Mouse (Mus musculus): Measurements from ENCODE around the gene Ptges3. TPM values are rescaled to one million over a fixed set of nuclear protein-coding genes. Genes with fewer than 3 reads are reported as not detected.
"Not testable (repeated sequence)": the region's sequence is repeated elsewhere in the genome, so short reads cannot be mapped to it uniquely, and the experiment has no call there.

The Ptges3 gene
- total RNA-seq, 1 experiment, result 240 TPM

DNA sequence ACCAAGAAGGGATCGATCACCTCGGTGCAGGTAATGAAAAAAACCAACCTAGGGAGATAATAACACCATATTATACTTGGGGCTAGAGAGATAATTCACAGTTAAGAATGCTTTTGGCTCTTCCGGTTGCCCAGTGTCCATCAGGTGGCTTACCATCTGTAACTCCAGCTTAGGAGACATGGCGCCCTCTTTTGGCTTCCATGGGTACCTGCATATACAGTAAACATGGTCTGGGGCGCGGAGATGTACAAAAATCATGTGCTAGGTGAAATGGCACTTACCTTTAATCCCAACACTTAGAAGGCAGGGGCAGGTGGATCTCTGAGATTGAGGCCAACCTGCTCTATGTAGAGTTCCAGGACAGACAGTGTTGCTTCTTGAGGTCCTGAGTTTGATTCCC is 27.6 kb downstream of the Ptges3 start:
- DNase-seq (ENCODE audit: low read depth, low spot score), result peak; percentile 51

GRCm38 (mm10) chr10:128087216-128087615 is 28.5 kb downstream of the Ptges3 start:
- in situ Hi-C loops (cut with MboI; ENCODE audit: low sequenced_read_pairs in 2 of 2, unreplicated experiment in 2 of 2); H3K9ac ChIP-seq (ENCODE audit: insufficient read depth, low read depth, low read length, poor library complexity, severe bottlenecking); H3K4me3 ChIP-seq (ENCODE audit: insufficient read depth in 1 of 2, low read depth in 1 of 2, low read length in 2 of 2, poor library complexity in 1 of 2, severe bottlenecking in 1 of 2); H3K4me1 ChIP-seq (ENCODE audit: control insufficient read depth in 2 of 2, insufficient read depth in 2 of 2, low read length in 2 of 2, poor library complexity in 1 of 2); H3K27ac ChIP-seq (ENCODE audit: insufficient read depth, low read depth, low read length, poor library complexity, severe bottlenecking); H3K9me3 ChIP-seq (ENCODE audit: control insufficient read depth, insufficient read depth, low read depth, low read length); DNase-seq (ENCODE audit: low read depth, low spot score): not testable (repeated sequence)
- H3K36me3 ChIP-seq (ENCODE audit: control insufficient read depth, insufficient read depth, low read length, poor library complexity, severe bottlenecking), result peaks cover 49% of the 10 kb centered on the region

More for the DNA sequence above, 27.6 kb downstream of the Ptges3 start:
- peaks cover 49% of the 10 kb centered on the region for H3K36me3 ChIP-seq (ENCODE audit: control insufficient read depth, insufficient read depth, low read length, poor library complexity, severe bottlenecking)
- H3K27ac ChIP-seq (ENCODE audit: insufficient read depth, low read depth, low read length, poor library complexity, severe bottlenecking), result no peak overlapping the region
- H3K4me3 ChIP-seq (ENCODE audit: insufficient read depth in 1 of 2, low read depth in 1 of 2, low read length in 2 of 2, poor library complexity in 1 of 2, severe bottlenecking in 1 of 2), result no peak overlapping the region
- H3K9me3 ChIP-seq (ENCODE audit: control insufficient read depth, insufficient read depth, low read depth, low read length), result no peaks in the 10 kb centered on the region
- TF ChIP-seq CHD2 (IDR thresholded peaks at IDR 0.05; ENCODE audit: low read depth, low read length) (no peak), ZC3H11A (IDR thresholded peaks at IDR 0.05; ENCODE audit: borderline replicate concordance, low read depth, low read length) (no peak), MAFK (IDR thresholded peaks at IDR 0.05; ENCODE audit: insufficient read depth, low read depth, low read length) (no peak), HCFC1 (IDR thresholded peaks at IDR 0.05; ENCODE audit: borderline replicate concordance, insufficient read depth, low read length) (no peak), ZNF384 (IDR thresholded peaks at IDR 0.05; ENCODE audit: low read depth, low read length) (no peak)
- peaks cover 3% of the 10 kb centered on the region in 2 experiments; a peak in 3 of 4 replicates for H3K4me1 ChIP-seq (ENCODE audit: control insufficient read depth in 2 of 2, insufficient read depth in 2 of 2, low read length in 2 of 2, poor library complexity in 1 of 2)
- H3K9ac ChIP-seq (ENCODE audit: insufficient read depth, low read depth, low read length, poor library complexity, severe bottlenecking), result peak overlapping the region; percentile 40; the same call in 1 of the 2 replicates
- in situ Hi-C loops (cut with MboI; ENCODE audit: low sequenced_read_pairs in 2 of 2, unreplicated experiment in 2 of 2), result no loop called here

GRCm38 (mm10) chr10:128088181-128088580 is 29.4 kb downstream of the Ptges3 start:
- Histone ChIP-seq H3K36me3 (ENCODE audit: control insufficient read depth, insufficient read depth, low read length, poor library complexity, severe bottlenecking) (peaks cover 49% of the 10 kb centered on the region), H3K4me3 (ENCODE audit: insufficient read depth in 1 of 2, low read depth in 1 of 2, low read length in 2 of 2, poor library complexity in 1 of 2, severe bottlenecking in 1 of 2) (no peak overlapping the region), H3K9ac (ENCODE audit: insufficient read depth, low read depth, low read length, poor library complexity, severe bottlenecking) (no peak overlapping the region), H3K9me3 (ENCODE audit: control insufficient read depth, insufficient read depth, low read depth, low read length) (no peaks in the 10 kb centered on the region), H3K27ac (ENCODE audit: insufficient read depth, low read depth, low read length, poor library complexity, severe bottlenecking) (no peak overlapping the region), H3K4me1 (ENCODE audit: control insufficient read depth in 2 of 2, insufficient read depth in 2 of 2, low read length in 2 of 2, poor library complexity in 1 of 2) (peaks cover 3 to 4% of the 10 kb centered on the region in 2 experiments; a peak in 2 of 4 replicates)
- TF ChIP-seq ZNF384 (IDR thresholded peaks at IDR 0.05; ENCODE audit: low read depth, low read length) (no peak), ZC3H11A (IDR thresholded peaks at IDR 0.05; ENCODE audit: borderline replicate concordance, low read depth, low read length) (no peak), HCFC1 (IDR thresholded peaks at IDR 0.05; ENCODE audit: borderline replicate concordance, insufficient read depth, low read length) (no peak), CHD2 (IDR thresholded peaks at IDR 0.05; ENCODE audit: low read depth, low read length) (no peak), MAFK (IDR thresholded peaks at IDR 0.05; ENCODE audit: insufficient read depth, low read depth, low read length) (no peak)
- DNase-seq (ENCODE audit: low read depth, low spot score), result no peak
- in situ Hi-C loops (cut with MboI; ENCODE audit: low sequenced_read_pairs in 2 of 2, unreplicated experiment in 2 of 2), result no loop called here

DNA sequence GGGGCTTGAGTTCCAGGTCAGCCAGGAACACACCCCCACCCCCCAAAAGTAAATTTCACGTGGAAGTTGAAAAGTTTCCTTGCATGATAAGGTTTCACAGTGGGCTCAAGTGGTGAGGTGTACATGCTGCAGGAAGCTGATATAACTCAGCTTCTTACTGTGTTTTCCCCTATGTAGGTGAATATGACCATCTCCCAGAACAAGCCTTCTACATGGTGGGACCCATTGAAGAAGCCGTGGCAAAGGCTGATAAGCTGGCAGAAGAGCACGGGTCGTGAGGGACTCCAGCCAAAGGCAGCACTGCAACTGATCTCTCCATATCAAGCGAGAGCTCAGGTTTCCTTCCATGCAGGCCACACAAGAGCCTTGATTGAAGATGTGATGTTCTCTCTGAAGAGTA is 31.1 kb downstream of the Ptges3 start:
- no peaks in the 10 kb centered on the region for H3K9me3 ChIP-seq (ENCODE audit: control insufficient read depth, insufficient read depth, low read depth, low read length)
- H3K4me3 ChIP-seq (ENCODE audit: insufficient read depth in 1 of 2, low read depth in 1 of 2, low read length in 2 of 2, poor library complexity in 1 of 2, severe bottlenecking in 1 of 2), result no peak overlapping the region
- TF ChIP-seq ZC3H11A (IDR thresholded peaks at IDR 0.05; ENCODE audit: borderline replicate concordance, low read depth, low read length), result no peak
- TF ChIP-seq HCFC1 (IDR thresholded peaks at IDR 0.05; ENCODE audit: borderline replicate concordance, insufficient read depth, low read length), result no peak
- TF ChIP-seq ZNF384 (IDR thresholded peaks at IDR 0.05; ENCODE audit: low read depth, low read length), result no peak
- TF ChIP-seq CHD2 (IDR thresholded peaks at IDR 0.05; ENCODE audit: low read depth, low read length), result no peak
- TF ChIP-seq MAFK (IDR thresholded peaks at IDR 0.05; ENCODE audit: insufficient read depth, low read depth, low read length), result no peak
- no peak for DNase-seq (ENCODE audit: low read depth, low spot score)
- in situ Hi-C loops (cut with MboI; ENCODE audit: low sequenced_read_pairs in 2 of 2, unreplicated experiment in 2 of 2), result loop anchor here in 1 of 2 experiments (10.0 kb wide), 1 partner anchor 95 kb away; the partner anchor contains the start of gene Rbms2
- peaks cover 40% of the 10 kb centered on the region for H3K36me3 ChIP-seq (ENCODE audit: control insufficient read depth, insufficient read depth, low read length, poor library complexity, severe bottlenecking)
- H3K27ac ChIP-seq (ENCODE audit: insufficient read depth, low read depth, low read length, poor library complexity, severe bottlenecking), result no peak overlapping the region
- no peak overlapping the region for H3K9ac ChIP-seq (ENCODE audit: insufficient read depth, low read depth, low read length, poor library complexity, severe bottlenecking)
- H3K4me1 ChIP-seq (ENCODE audit: control insufficient read depth in 2 of 2, insufficient read depth in 2 of 2, low read length in 2 of 2, poor library complexity in 1 of 2), result peaks cover 3 to 8% of the 10 kb centered on the region in 2 experiments; a peak in 2 of 4 replicates
